Mouse (Mus musculus) mouse embryonic stem cell (cell line): Measurements from ENCODE around the gene Raet1e.
"Not testable (repeated sequence)": the region's sequence is repeated elsewhere in the genome, so short reads cannot be mapped to it uniquely, and the experiment has no call there.

ENCODE experiments used
- in situ Hi-C, 2 experiments: fragments of 300-500 bp; cut with MboI; formaldehyde crosslinking; loops; 1 replicate in 1 of 2; 3 replicates in 1 of 2; pipeline ENCODE4 v1.14.3; 2019 to 2020; ENCODE audit warnings: low sequenced_read_pairs in 2 of 2, low pct_unique_long_range_greater_than_20kb in 1 of 2, mixed read lengths in 1 of 2; ENCODE audit not compliant: unreplicated experiment in 1 of 2

Raet1e gene

DNA sequence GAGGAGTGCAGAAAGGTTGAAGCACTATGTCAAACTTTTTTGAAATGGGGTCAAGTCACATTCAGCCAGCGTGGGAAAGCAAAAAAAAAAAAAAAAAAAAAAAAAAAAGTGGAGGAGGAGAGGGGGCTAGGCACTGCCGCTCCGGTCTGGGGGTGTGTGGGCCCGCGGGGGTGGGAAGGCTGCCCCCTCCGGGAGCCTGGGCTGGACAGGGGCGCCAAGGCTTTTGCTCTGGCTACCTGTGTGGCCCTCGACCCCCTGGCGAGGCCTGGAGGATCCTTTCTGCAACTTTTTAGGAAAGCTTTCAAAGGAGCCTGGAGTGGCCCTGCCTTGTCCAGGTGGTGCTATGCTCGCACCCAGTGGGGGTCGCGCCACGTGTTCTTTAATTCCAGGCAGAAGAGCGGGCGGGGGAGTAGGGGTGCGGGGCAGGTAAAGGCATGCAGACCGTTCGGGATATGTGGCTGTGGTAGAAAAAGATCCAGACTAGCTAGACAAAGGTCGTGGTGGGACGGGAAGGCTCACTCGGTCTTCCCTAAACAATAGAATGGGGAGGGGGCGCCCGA is 1.3 kb downstream of the Raet1e start:
- in situ Hi-C loops = loop anchor here (5.0 to 10.0 kb wide), 2 partner anchors 123 to 125 kb away; no protein-coding TSS in a partner anchor

DNA sequence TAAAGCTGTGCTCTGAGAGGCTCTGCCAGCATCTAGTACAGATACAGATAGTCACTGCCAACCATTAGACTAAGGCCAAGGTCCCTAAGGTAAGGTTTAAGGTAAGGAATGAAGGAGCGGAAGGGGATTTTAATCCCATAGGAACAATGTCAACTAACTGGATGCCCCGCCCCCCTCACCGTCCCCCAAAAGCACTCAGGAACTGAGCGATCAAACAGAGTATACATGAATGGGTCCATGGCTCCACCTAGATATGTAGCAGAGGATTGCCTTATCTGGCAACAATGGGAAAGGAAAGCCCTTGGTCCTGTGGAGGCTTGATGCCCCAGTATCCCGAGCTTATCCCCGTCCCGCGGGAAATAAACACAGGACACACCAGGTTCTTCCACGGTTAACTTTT is 4.9 kb downstream of the Raet1e start:
- in situ Hi-C loops = not testable (repeated sequence)

DNA sequence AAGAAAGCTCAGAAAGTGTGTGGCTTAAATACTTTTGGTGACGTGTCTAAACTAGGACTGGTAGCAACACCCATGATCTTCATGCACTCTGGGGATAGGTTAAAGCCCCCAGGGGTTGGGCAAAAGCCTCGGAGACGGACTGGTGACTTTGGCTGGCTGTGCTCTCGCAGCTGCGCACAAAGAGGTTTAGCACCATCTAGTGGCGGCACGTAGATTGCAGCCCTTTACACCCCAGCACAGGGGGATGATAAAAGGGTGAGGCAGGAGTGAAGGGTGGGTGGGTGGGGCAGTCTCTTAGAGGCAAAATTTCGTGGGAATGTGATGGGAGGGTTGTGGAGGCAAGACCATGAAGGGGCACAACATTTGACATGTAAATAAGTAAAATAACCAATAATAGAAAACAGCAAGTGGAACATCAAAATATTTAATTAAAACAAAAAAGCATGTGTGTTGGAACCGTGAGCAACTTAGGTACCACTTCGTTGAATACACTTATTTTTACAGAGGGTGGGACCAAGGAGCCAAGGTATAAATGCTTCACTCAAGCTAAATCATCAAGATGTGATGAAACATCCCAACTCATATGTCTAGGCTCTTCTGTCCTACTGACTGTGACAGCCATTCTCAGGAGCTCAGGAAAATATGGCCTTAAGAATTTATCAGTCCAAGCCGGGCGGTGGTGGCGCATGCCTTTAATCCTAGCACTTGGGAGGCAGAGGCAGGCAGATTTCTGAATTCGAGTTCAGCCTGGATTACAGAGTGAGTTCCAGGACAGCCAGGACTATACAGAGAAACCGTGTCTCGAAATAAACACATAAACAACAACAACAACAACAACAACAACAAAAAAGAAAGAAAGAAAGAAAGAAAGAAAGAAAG is 5.6 kb downstream of the Raet1e start:
- in situ Hi-C loops = not testable (repeated sequence)

- in situ Hi-C loops = not testable (repeated sequence)
These were observed 7.1 kb downstream of the Raet1e start for GRCm38 (mm10) chr10:22165328-22166003.

DNA sequence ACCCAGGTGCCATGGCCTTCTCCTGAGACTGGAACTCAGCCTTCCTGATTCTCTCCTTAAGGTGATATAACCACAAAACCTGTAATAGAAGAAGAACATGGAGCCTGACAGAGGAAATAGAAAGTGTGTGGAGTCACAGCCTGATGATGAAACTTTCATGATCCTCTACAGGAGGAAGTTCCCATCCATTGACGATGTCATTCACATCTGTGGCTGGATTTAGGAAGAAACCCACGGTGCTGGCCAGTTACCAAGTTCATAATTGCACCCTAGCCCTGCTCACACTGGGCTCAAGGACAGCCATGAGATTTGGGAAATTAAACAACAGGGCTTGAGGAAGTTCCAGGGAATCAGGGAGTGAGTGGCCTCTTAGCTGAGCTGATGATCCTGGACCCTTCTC is 7.7 kb downstream of the Raet1e start:
- in situ Hi-C loops = not testable (repeated sequence)

DNA sequence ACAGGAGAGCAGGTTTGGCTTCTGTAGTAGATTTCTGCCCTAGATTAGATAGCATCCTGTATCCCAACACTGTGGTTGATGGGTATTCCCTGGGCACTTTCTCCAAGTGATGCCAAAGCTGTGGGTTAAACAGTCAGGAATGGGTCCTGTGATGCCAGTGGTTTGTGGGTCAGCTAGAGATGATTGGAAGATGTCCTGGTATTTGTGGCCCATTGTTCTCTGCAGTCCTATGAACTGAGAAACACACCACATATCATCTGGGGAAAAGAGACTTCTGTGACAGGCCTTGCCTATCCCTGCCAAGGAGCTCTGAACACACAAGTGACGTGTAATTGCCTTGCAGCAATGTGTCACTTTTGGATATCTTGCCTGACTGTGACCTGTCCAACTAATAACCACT is 8.7 kb downstream of the Raet1e start:
- in situ Hi-C loops = not testable (repeated sequence)

GRCm38 (mm10) chr10:22169116-22169515 is 10.7 kb downstream of the Raet1e start:
- in situ Hi-C loops = not testable (repeated sequence)

DNA sequence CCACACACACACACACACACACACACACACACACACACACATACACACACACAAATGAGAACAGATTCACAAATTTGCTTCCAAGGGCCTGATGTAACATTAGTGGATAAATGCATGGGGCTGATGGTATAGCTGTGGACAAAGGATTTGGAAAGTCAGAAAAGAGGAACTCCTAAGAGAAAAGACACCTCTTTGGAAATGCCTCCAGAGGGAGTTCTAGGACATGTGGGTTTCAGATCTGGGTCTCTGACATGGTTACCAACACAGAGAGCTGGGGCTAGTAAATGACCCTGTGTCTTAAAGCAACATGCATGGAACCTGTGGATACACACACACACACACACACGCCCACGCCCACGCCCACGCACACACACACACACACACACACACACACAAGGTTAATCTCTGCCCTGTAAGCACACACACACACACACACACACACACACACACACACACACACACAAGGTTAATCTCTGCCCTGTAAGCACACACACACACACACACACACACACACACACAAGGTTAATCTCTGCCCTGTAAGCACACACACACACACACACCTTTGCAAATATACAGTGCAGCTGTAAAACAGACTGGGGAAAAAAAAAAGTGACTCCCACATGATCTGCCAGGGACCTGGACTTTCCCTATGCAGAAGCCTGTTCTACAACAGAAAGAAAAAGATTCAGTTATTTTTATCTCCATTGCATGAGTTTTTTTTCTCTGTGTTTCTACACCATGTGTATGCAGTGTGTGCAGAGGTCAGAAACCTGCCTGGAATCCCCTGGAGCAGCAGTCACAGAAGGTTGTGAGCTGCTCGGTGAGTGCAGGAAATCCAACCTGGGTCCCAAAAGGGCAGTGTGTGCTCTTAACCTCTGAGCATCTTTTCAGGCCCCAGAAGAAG is 14.3 kb downstream of the Raet1e start:
- in situ Hi-C loops = not testable (repeated sequence)

DNA sequence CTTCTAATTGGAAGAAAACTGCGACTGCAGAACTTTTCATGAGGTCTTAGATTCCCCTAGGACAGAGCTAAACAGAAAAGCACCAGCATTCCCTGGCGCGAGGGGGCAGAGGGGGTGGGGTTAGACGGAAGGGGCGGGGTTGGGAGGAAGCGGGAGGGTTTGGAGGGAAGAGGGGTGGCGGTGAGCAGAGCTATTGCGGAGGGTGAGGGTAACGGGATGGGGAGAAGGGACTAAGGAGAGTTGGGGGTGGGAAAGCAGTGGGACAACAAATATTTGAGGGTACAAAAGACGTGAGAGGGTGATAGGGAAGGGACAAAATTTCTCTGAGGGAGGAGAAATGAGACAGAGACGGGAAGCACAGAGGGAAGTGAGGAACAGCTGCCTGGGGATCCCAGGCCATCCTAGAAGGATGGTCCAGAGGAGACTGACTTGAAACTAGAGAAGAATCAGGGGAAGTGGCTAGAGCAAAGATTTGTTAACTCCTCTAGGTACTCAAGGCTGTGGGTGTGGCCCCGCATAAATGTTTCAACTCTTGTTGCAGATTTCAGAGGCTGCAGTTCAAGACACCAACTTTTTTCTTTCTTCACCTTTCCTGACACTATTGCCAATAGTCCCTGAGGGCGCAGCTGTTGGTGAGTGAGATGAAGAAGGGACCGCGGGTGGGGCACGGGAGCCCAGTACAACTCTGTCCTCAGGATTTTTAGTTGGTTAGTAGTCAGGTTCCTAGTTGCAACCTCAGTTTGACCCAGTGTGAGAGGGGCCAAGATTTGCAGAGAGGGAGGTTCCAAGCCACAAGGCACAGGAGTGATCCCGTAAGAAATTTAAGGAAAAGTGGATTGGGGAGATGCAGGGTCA is 15.2 kb downstream of the Raet1e start:
- in situ Hi-C loops = not testable (repeated sequence)

DNA sequence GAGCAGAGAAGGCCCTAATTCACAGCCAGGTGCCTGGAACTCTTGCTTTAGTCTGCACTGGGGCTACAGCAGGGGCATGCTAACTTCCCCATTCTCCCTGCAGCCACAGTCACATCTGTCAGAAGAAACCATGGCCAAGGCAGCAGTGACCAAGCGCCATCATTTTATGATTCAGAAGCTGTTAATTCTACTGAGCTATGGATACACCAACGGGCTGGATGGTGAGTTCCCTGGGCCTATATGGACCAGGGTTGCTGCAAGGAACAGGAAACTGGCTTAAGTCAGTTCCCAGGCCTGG is 15.8 kb downstream of the Raet1e start:
- in situ Hi-C loops = not testable (repeated sequence)

- in situ Hi-C loops = not testable (repeated sequence)
These were observed 18.1 kb downstream of the Raet1e start for GRCm38 (mm10) chr10:22176515-22176914.

- in situ Hi-C loops = not testable (repeated sequence)
These were observed 32.7 kb downstream of the Raet1e start for GRCm38 (mm10) chr10:22191035-22191434.

DNA sequence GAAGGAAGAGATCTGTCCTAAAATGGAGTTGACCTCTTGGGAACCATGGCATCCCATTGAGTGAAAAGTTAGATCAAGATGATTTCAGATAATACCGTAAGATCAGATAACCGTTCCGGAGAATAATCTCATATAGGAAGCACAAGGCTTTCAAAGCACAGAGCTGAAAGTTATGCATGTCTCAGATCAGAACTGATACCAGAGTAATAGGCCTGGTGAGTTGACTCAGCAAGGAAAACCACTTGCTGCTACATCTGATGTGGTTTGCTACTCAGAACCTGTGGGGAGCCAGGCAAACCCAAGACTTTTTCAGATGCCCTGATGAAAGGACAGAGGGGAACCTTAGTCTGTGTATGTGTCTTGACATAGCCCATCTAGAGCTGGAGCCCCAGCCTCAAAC is 43.0 kb downstream of the Raet1e start:
- in situ Hi-C loops = not testable (repeated sequence)

DNA sequence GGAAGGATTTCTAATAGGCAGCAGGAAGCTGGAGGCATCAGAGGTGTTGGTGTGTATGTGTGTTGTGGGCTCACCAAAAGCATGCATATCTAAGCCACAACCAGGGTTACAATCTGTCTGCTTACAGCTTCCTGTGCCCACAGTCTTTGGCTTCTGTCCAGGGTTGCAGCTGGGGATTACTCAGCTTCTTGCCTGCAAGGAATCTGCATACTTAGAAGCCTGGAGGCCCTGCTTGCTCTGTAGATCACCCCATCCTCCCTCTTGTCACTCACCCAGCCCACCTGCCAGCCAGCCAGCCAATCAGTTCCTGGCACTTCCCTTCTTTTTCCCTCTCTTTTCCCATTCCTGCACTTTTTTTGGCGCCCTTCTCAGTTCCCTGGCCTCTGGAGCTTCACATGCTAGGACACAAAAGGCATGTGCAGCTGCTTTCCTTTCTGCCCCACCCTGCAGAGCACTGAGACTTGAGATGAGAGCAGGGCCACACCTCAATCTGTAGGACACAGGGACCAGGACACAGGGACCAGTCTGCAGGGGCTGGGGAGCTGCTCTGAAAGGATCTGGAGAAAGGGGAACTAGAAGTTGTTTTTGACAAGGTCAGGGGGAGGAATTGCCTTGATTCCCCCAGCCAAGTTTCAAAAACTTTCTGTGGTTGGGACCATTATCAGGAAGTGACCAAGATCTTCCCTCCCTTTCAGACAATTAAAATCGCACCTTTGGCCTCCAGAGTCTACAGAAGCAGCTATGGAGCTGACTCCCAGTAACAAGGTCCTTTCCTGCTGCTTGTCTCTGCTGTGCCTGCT is 44.6 kb downstream of the Raet1e start:
- in situ Hi-C loops = not testable (repeated sequence)

- in situ Hi-C loops = not testable (repeated sequence)
These were observed 48.1 kb downstream of the Raet1e start for GRCm38 (mm10) chr10:22206443-22206842.

GRCm38 (mm10) chr10:22212012-22212696 is 53.8 kb downstream of the Raet1e start:
- in situ Hi-C loops = not testable (repeated sequence)
